Mouse (Mus musculus) forebrain, embryonic 14.5 days (tissue): Measurements from ENCODE around the gene Psme4. TPM values are rescaled to one million over a fixed set of nuclear protein-coding genes. Genes with fewer than 3 reads are reported as not detected.

Source experiments
- ATAC-seq: fragments of 200-750 bp; cut with Nextera tagmentation; 2 replicates; pipeline ENCODE4 v1.8.0; 2017; ENCODE audit warnings: mild to moderate bottlenecking, moderate library complexity
- DNase-seq: peaks from one replicate; pipeline ENCODE4 v3.0.0-alpha.2; 2015; ENCODE audit warnings: low spot score
- H3K27ac ChIP-seq: fragments of 300-500 bp; sonication (generic); 2 replicates; pipeline ENCODE4 v1.5.1; 2014; ENCODE audit warnings: low read depth, mild to moderate bottlenecking, control low read depth, low read length, moderate library complexity
- H3K27me3 ChIP-seq: fragments of 300-500 bp; sonication (generic); replicated peaks from 2 replicates; pipeline ENCODE4 v1.6.1; 2014; ENCODE audit warnings: low read length, control low read depth, mixed read lengths; ENCODE audit not compliant: control insufficient read depth, insufficient read depth
- H3K36me3 ChIP-seq: fragments of 300-500 bp; sonication (generic); 2 replicates; pipeline ENCODE4 v1.6.1; 2014; ENCODE audit warnings: low read length, control low read depth; ENCODE audit not compliant: control insufficient read depth, insufficient read depth
- H3K4me1 ChIP-seq: fragments of 300-500 bp; sonication (generic); 2 replicates; pipeline ENCODE4 v1.6.1; 2014; ENCODE audit warnings: antibody characterized with exemption, low read length, control low read depth; ENCODE audit not compliant: control insufficient read depth, insufficient read depth
- H3K4me2 ChIP-seq: fragments of 300-500 bp; sonication (generic); 2 replicates; pipeline ENCODE4 v1.6.1; 2014; ENCODE audit warnings: mild to moderate bottlenecking, control low read depth, low read length
- H3K4me3 ChIP-seq: fragments of 300-500 bp; sonication (generic); 2 replicates; pipeline ENCODE4 v1.5.1; 2014; ENCODE audit warnings: low read depth, low read length, control low read depth
- H3K9ac ChIP-seq: fragments of 300-500 bp; sonication (generic); 2 replicates; pipeline ENCODE4 v1.6.1; 2014; ENCODE audit warnings: mild to moderate bottlenecking, low read length, control low read depth, moderate library complexity
- H3K9me3 ChIP-seq: fragments of 300-500 bp; sonication (generic); replicated peaks from 2 replicates; pipeline ENCODE4 v1.6.1; 2016; ENCODE audit warnings: low read length, control low read depth, mixed read lengths; ENCODE audit not compliant: control insufficient read depth
- WGBS: fragments of 180-500 bp; shearing (Covaris S2); extraction: QIAGEN DNeasy Blood & Tissue Kit; methylation state at CpG from one replicate; pipeline ENCODE4 v1.1.7; 2014; 5-methylcytosine and 5-hydroxymethylcytosine counted together
- polyA plus RNA-seq: library from polyadenylated mRNA; unstranded; fragments of >200 nt; fragmentation: Nextera tagmentation; extraction: Ambion mirVana; gene quantifications from 2 replicates; pipeline ENCODE4 v1.2.1, GENCODE M21; 2014

Psme4 gene
- polyA plus RNA-seq, 1 experiment from 2014 or later = 22.7 TPM

GRCm38 (mm10) chr11:30899312-30899711 lies 127.8 kb downstream of the Psme4 start:
- ATAC-seq (no peak), DNase-seq (no peak)

GRCm38 (mm10) chr11:30912311-30912710 lies 140.8 kb downstream of the Psme4 start:
- ATAC-seq (no peak), DNase-seq (no peak)
- Histone ChIP-seq H3K27ac (no peak overlapping the region), H3K9me3 (no peaks in the 10 kb centered on the region), H3K4me3 (no peak overlapping the region), H3K36me3 (no peaks in the 10 kb centered on the region), H3K4me1 (no peaks in the 10 kb centered on the region), H3K4me2 (no peak overlapping the region), H3K27me3 (no peaks in the 10 kb centered on the region), H3K9ac (no peak overlapping the region)
- WGBS = 94% methylated on average over 3 of the region's 3 CpGs

More at GRCm38 (mm10) chr11:30899312-30899711, 127.8 kb downstream of the Psme4 start:
- H3K4me1 ChIP-seq = no peaks in the 10 kb centered on the region
- H3K36me3 ChIP-seq = no peaks in the 10 kb centered on the region
- no peak overlapping the region for H3K27ac ChIP-seq
- no peak overlapping the region for H3K4me3 ChIP-seq
- no peak overlapping the region for H3K4me2 ChIP-seq
- H3K9me3 ChIP-seq = no peaks in the 10 kb centered on the region
- no peaks in the 10 kb centered on the region for H3K27me3 ChIP-seq
- H3K9ac ChIP-seq = no peak overlapping the region

- Histone ChIP-seq H3K9me3 (no peaks in the 10 kb centered on the region), H3K4me2 (no peak overlapping the region), H3K27ac (no peak overlapping the region), H3K27me3 (no peaks in the 10 kb centered on the region), H3K9ac (no peak overlapping the region), H3K4me1 (no peaks in the 10 kb centered on the region), H3K36me3 (0 out of 2 replicates have a peak, but pooled peaks cover 3% of the 10 kb centered on the region), H3K4me3 (no peak overlapping the region)
- ATAC-seq (no peak), DNase-seq (no peak)
- 59% methylated on average over 1 of the region's 1 CpGs for WGBS
These were observed 149.1 kb downstream of the Psme4 start for GRCm38 (mm10) chr11:30920641-30921040.

GRCm38 (mm10) chr11:30923283-30923682 lies 151.8 kb downstream of the Psme4 start:
- no peak overlapping the region for H3K4me3 ChIP-seq
- no peaks in the 10 kb centered on the region for H3K4me1 ChIP-seq
- H3K36me3 ChIP-seq = peaks cover 16% of the 10 kb centered on the region
- H3K27me3 ChIP-seq = no peaks in the 10 kb centered on the region
- H3K27ac ChIP-seq = no peak overlapping the region
- H3K4me2 ChIP-seq = no peak overlapping the region
- no peak for ATAC-seq
- H3K9me3 ChIP-seq = no peaks in the 10 kb centered on the region
- DNase-seq = no peak
- 88% methylated on average over 3 of the region's 3 CpGs for WGBS
- H3K9ac ChIP-seq = no peak overlapping the region

- no peak overlapping the region for H3K4me3 ChIP-seq
- H3K36me3 ChIP-seq = peaks cover 38% of the 10 kb centered on the region
- no peaks in the 10 kb centered on the region for H3K4me1 ChIP-seq
- H3K9ac ChIP-seq = no peak overlapping the region
- ATAC-seq = no peak
- no peak overlapping the region for H3K27ac ChIP-seq
- no peaks in the 10 kb centered on the region for H3K27me3 ChIP-seq
- no peaks in the 10 kb centered on the region for H3K9me3 ChIP-seq
- DNase-seq = no peak
- H3K4me2 ChIP-seq = no peak overlapping the region
These were observed 156.6 kb downstream of the Psme4 start for GRCm38 (mm10) chr11:30928079-30928478.

- WGBS = 100% methylated on average over 1 of the region's 1 CpGs
- Histone ChIP-seq H3K36me3 (peaks cover 38% of the 10 kb centered on the region), H3K27me3 (no peaks in the 10 kb centered on the region), H3K27ac (no peak overlapping the region), H3K9ac (no peak overlapping the region), H3K9me3 (no peaks in the 10 kb centered on the region), H3K4me2 (no peak overlapping the region), H3K4me3 (no peak overlapping the region), H3K4me1 (no peaks in the 10 kb centered on the region)
- DNase-seq (no peak), ATAC-seq (no peak)
These were observed 157.0 kb downstream of the Psme4 start for GRCm38 (mm10) chr11:30928498-30928897.

Other genes starting within 250 kb of the Psme4 start
- 10.1 and 13.3 TPM in 2 replicates for gene Acyp2, start 122.1 kb upstream of the Psme4 start, polyA plus RNA-seq
- gene Gpr75, start 113.6 kb downstream of the Psme4 start, polyA plus RNA-seq = 4.2 and 5.2 TPM in 2 replicates
- gene Asb3, start 113.7 kb downstream of the Psme4 start, polyA plus RNA-seq = 39.6 and 47.3 TPM in 2 replicates
- 7.6 and 10.7 TPM in 2 replicates for gene Erlec1, start 182.6 kb downstream of the Psme4 start, polyA plus RNA-seq
- gene Chac2, start 214.6 kb downstream of the Psme4 start, polyA plus RNA-seq = 24.4 and 28.7 TPM in 2 replicates